Mouse (Mus musculus): ENCODE results near the gene Dazap1. TPM values are rescaled to one million over a fixed set of nuclear protein-coding genes. Genes with fewer than 3 reads are reported as not detected.
"Not testable (repeated sequence)": the region's sequence is repeated elsewhere in the genome, so short reads cannot be mapped to it uniquely, and the experiment has no call there.

Dazap1 gene
- polyA plus RNA-seq (2014; fragmentation: Nextera tagmentation; extraction: Ambion mirVana): 51.7 and 55.6 TPM in 2 replicates

- H3K27ac ChIP-seq (replicated peaks; ENCODE audit: low read depth, low read length): peak within 1 kb of the TSS; percentile 86
- H3K9ac ChIP-seq (ENCODE audit: low read length): peak within 1 kb of the TSS; percentile 60
- peaks cover 25% of the 10 kb centered on the region for H3K4me1 ChIP-seq (ENCODE audit: control insufficient read depth, insufficient read depth, low read length)
- DNase-seq (ENCODE audit: low spot score) (peak; percentile 98), ATAC-seq (ENCODE audit: insufficient number of reproducible peaks, low FRiP score, low TSS enrichment, low read depth) (peak; percentile 91)
- WGBS: under 1% methylated on average over 49 of the region's 49 CpGs
- peak within 1 kb of the TSS; percentile 36 for H3K4me3 ChIP-seq (ENCODE audit: low read depth, low read length)
- peaks cover 14% of the 10 kb centered on the region for H3K36me3 ChIP-seq (ENCODE audit: control insufficient read depth, insufficient read depth, low read length)
- H3K9me3 ChIP-seq (ENCODE audit: control insufficient read depth, low read length): no peaks in the 10 kb centered on the region
- no peaks in the 10 kb centered on the region for H3K27me3 ChIP-seq (ENCODE audit: control insufficient read depth, insufficient read depth, low read length)
- H3K4me2 ChIP-seq (ENCODE audit: low read depth, severe bottlenecking): peak within 1 kb of the TSS; percentile 76
Measured at GRCm38 (mm10) chr10:80260642-80261584, at the start of gene Dazap1, which contains the start of gene Gamt. Gene Dazap1, plus strand, starts transcription at chr10:80261486. Gene Gamt, minus strand, starts transcription at chr10:80261012.

GRCm38 (mm10) chr10:80211547-80212103 is 49.7 kb upstream of the Dazap1 start:
- not testable (repeated sequence) for ATAC-seq (ENCODE audit: insufficient number of reproducible peaks, low FRiP score, low TSS enrichment, low read depth); H3K27ac ChIP-seq (replicated peaks; ENCODE audit: low read depth, low read length); H3K4me2 ChIP-seq (ENCODE audit: low read depth, severe bottlenecking); H3K4me3 ChIP-seq (ENCODE audit: low read depth, low read length); H3K4me1 ChIP-seq (ENCODE audit: control insufficient read depth, insufficient read depth, low read length); H3K9me3 ChIP-seq (ENCODE audit: control insufficient read depth, low read length); H3K36me3 ChIP-seq (ENCODE audit: control insufficient read depth, insufficient read depth, low read length); DNase-seq (ENCODE audit: low spot score); H3K27me3 ChIP-seq (ENCODE audit: control insufficient read depth, insufficient read depth, low read length); H3K9ac ChIP-seq (ENCODE audit: low read length)
- WGBS: 76% methylated on average over 7 of the region's 7 CpGs

GRCm38 (mm10) chr10:80215048-80215772 is 46.1 kb upstream of the Dazap1 start:
- DNase-seq (ENCODE audit: low spot score) (no peak), ATAC-seq (ENCODE audit: insufficient number of reproducible peaks, low FRiP score, low TSS enrichment, low read depth) (no peak)
- Histone ChIP-seq H3K27me3 (ENCODE audit: control insufficient read depth, insufficient read depth, low read length) (no peaks in the 10 kb centered on the region), H3K36me3 (ENCODE audit: control insufficient read depth, insufficient read depth, low read length) (no peaks in the 10 kb centered on the region), H3K4me3 (ENCODE audit: low read depth, low read length) (no peak overlapping the region), H3K4me1 (ENCODE audit: control insufficient read depth, insufficient read depth, low read length) (no peaks in the 10 kb centered on the region), H3K9ac (ENCODE audit: low read length) (no peak overlapping the region), H3K9me3 (ENCODE audit: control insufficient read depth, low read length) (no peaks in the 10 kb centered on the region), H3K27ac (replicated peaks; ENCODE audit: low read depth, low read length) (no peak overlapping the region), H3K4me2 (ENCODE audit: low read depth, severe bottlenecking) (no peak overlapping the region)
- 26% methylated on average over 16 of the region's 16 CpGs for WGBS

- no peaks in the 10 kb centered on the region for H3K36me3 ChIP-seq (ENCODE audit: control insufficient read depth, insufficient read depth, low read length)
- H3K4me1 ChIP-seq (ENCODE audit: control insufficient read depth, insufficient read depth, low read length): peaks cover 5% of the 10 kb centered on the region; the same call in 1 of the 2 replicates
- DNase-seq (ENCODE audit: low spot score): no peak
- no peak overlapping the region for H3K27ac ChIP-seq (replicated peaks; ENCODE audit: low read depth, low read length)
- no peak overlapping the region for H3K9ac ChIP-seq (ENCODE audit: low read length)
- no peaks in the 10 kb centered on the region for H3K9me3 ChIP-seq (ENCODE audit: control insufficient read depth, low read length)
- no peaks in the 10 kb centered on the region for H3K27me3 ChIP-seq (ENCODE audit: control insufficient read depth, insufficient read depth, low read length)
- WGBS: 40% methylated on average over 6 of the region's 9 CpGs
- no peak overlapping the region for H3K4me2 ChIP-seq (ENCODE audit: low read depth, severe bottlenecking)
- H3K4me3 ChIP-seq (ENCODE audit: low read depth, low read length): no peak overlapping the region
- no peak for ATAC-seq (ENCODE audit: insufficient number of reproducible peaks, low FRiP score, low TSS enrichment, low read depth)
Measured at GRCm38 (mm10) chr10:80220676-80221075, 40.6 kb upstream of the Dazap1 start.

- 98% methylated on average over 2 of the region's 2 CpGs for WGBS
- peaks cover 16% of the 10 kb centered on the region for H3K4me1 ChIP-seq (ENCODE audit: control insufficient read depth, insufficient read depth, low read length)
- not testable (repeated sequence) for H3K4me2 ChIP-seq (ENCODE audit: low read depth, severe bottlenecking); H3K4me3 ChIP-seq (ENCODE audit: low read depth, low read length); H3K9ac ChIP-seq (ENCODE audit: low read length); DNase-seq (ENCODE audit: low spot score); H3K36me3 ChIP-seq (ENCODE audit: control insufficient read depth, insufficient read depth, low read length); H3K27ac ChIP-seq (replicated peaks; ENCODE audit: low read depth, low read length); ATAC-seq (ENCODE audit: insufficient number of reproducible peaks, low FRiP score, low TSS enrichment, low read depth); H3K27me3 ChIP-seq (ENCODE audit: control insufficient read depth, insufficient read depth, low read length); H3K9me3 ChIP-seq (ENCODE audit: control insufficient read depth, low read length)
Measured at GRCm38 (mm10) chr10:80223137-80223536, 38.1 kb upstream of the Dazap1 start.

GRCm38 (mm10) chr10:80226071-80226415 is 35.2 kb upstream of the Dazap1 start:
- Histone ChIP-seq H3K4me3 (ENCODE audit: low read depth, low read length) (peak overlapping the region; percentile 88; the same call in 1 of the 2 replicates), H3K9ac (ENCODE audit: low read length) (peak overlapping the region; percentile 32), H3K36me3 (ENCODE audit: control insufficient read depth, insufficient read depth, low read length) (peaks cover 11% of the 10 kb centered on the region), H3K4me2 (ENCODE audit: low read depth, severe bottlenecking) (peak overlapping the region; percentile 91), H3K4me1 (ENCODE audit: control insufficient read depth, insufficient read depth, low read length) (peaks cover 26% of the 10 kb centered on the region), H3K27me3 (ENCODE audit: control insufficient read depth, insufficient read depth, low read length) (no peaks in the 10 kb centered on the region), H3K27ac (replicated peaks; ENCODE audit: low read depth, low read length) (peak overlapping the region; percentile 93), H3K9me3 (ENCODE audit: control insufficient read depth, low read length) (no peaks in the 10 kb centered on the region)
- under 1% methylated on average over 14 of the region's 14 CpGs for WGBS
- ATAC-seq (ENCODE audit: insufficient number of reproducible peaks, low FRiP score, low TSS enrichment, low read depth) (no peak), DNase-seq (ENCODE audit: low spot score) (no peak)

- H3K4me3 ChIP-seq (ENCODE audit: low read depth, low read length): peak within 1 kb of the TSS; percentile 88
- WGBS: under 1% methylated on average over 71 of the region's 75 CpGs
- H3K4me2 ChIP-seq (ENCODE audit: low read depth, severe bottlenecking): peak within 1 kb of the TSS; percentile 91
- H3K36me3 ChIP-seq (ENCODE audit: control insufficient read depth, insufficient read depth, low read length): peaks cover 14% of the 10 kb centered on the region
- no peaks in the 10 kb centered on the region for H3K9me3 ChIP-seq (ENCODE audit: control insufficient read depth, low read length)
- peaks cover 25% of the 10 kb centered on the region for H3K4me1 ChIP-seq (ENCODE audit: control insufficient read depth, insufficient read depth, low read length)
- DNase-seq (ENCODE audit: low spot score) (peak; percentile 99), ATAC-seq (ENCODE audit: insufficient number of reproducible peaks, low FRiP score, low TSS enrichment, low read depth) (peak; percentile 98)
- H3K27me3 ChIP-seq (ENCODE audit: control insufficient read depth, insufficient read depth, low read length): no peaks in the 10 kb centered on the region
- H3K27ac ChIP-seq (replicated peaks; ENCODE audit: low read depth, low read length): peak within 1 kb of the TSS; percentile 93
- H3K9ac ChIP-seq (ENCODE audit: low read length): peak within 1 kb of the TSS; percentile 97
Measured at GRCm38 (mm10) chr10:80226416-80227165, 34.7 kb upstream of the Dazap1 start, which contains the start of gene Mum1. Gene Mum1, plus strand, starts transcription at chr10:80226434.

Measured in limb, embryonic 11.5 days (tissue).